In genomic region chr1:135510346-135510977, GRCm38 (mm10) we compare ENCODE assay signal across 8 mouse cellular contexts.
DNase-seq lines count a peak whose midpoint lies in the region; ATAC-seq lines count a peak whose summit lies in the region.

No protein-coding gene starts in this region.

- intact Hi-C loops in heart, postnatal 14 days (cut with DNase I), result no loop called here

- peak overlapping the region; percentile 53 for H3K4me3 ChIP-seq in embryonic facial prominence, embryonic 12.5 days
- H3K4me3 ChIP-seq in megakaryocyte, embryonic 14.5 days (replicated peaks), result peak overlapping the region; percentile 66

- H3K27ac ChIP-seq in embryonic facial prominence, embryonic 12.5 days, result no peak overlapping the region

- 0 out of 2 replicates have a peak, but pooled peaks cover 5% of the 10 kb centered on the region for H3K27me3 ChIP-seq in embryonic facial prominence, embryonic 12.5 days
- H3K27me3 ChIP-seq in megakaryocyte, embryonic 14.5 days (replicated peaks), result peaks cover 34% of the 10 kb centered on the region

- ATAC-seq in embryonic facial prominence, embryonic 12.5 days (ENCODE audit: insufficient number of reproducible peaks, insufficient read depth, low FRiP score, low TSS enrichment), result peak; percentile 43

- H3K9me3 ChIP-seq in embryonic facial prominence, embryonic 12.5 days, result no peaks in the 10 kb centered on the region
- H3K9me3 ChIP-seq in megakaryocyte, embryonic 14.5 days, result no peaks in the 10 kb centered on the region

- DNase-seq in CD8-positive naive resting alpha-beta T cell, adult 2 months (ENCODE audit: low read depth in 2 of 2, low spot score in 2 of 2), result peak; percentile 12 to 25
- peak; percentile 70 for DNase-seq in ZHBTc4 (ENCODE audit: low read depth, low spot score)
- DNase-seq in heart, postnatal 14 days, result peak; percentile 57 to 69
- DNase-seq in kidney, postnatal 4 days, result peak; percentile 69 to 80
- peak; percentile 37 for DNase-seq in right cerebral cortex, postnatal 4 days
- DNase-seq in layer of hippocampus, adult 8-10 months (ENCODE audit: low spot score in 2 of 2), result no peak

- no peaks in the 10 kb centered on the region for H3K36me3 ChIP-seq in embryonic facial prominence, embryonic 12.5 days
- H3K36me3 ChIP-seq in megakaryocyte, embryonic 14.5 days (replicated peaks; ENCODE audit: low read length), result peaks cover 16% of the 10 kb centered on the region

- H3K4me1 ChIP-seq in embryonic facial prominence, embryonic 12.5 days, result peaks cover 61% of the 10 kb centered on the region
- peaks cover 29% of the 10 kb centered on the region for H3K4me1 ChIP-seq in megakaryocyte, embryonic 14.5 days

- under 1% methylated on average over 30 of the region's 30 CpGs for WGBS in embryonic facial prominence, embryonic 12.5 days

- peak overlapping the region; percentile 77 for H3K4me2 ChIP-seq in embryonic facial prominence, embryonic 12.5 days (replicated peaks)

- peak overlapping the region; percentile 57 for H3K9ac ChIP-seq in embryonic facial prominence, embryonic 12.5 days

Comparison
In these comparisons a context has a peak if more than half of its experiments do, and no peak if none do; other contexts are left out.
1. DNase-seq: peak in CD8-positive naive resting alpha-beta T cell, adult 2 months (2 of 2), ZHBTc4 (single experiment), heart, postnatal 14 days (2 of 2), kidney, postnatal 4 days (2 of 2) and right cerebral cortex, postnatal 4 days (single experiment); none in layer of hippocampus, adult 8-10 months (0 of 2).